Mouse (Mus musculus): ENCODE data around the gene Tspan4. TPM values are rescaled to one million over a fixed set of nuclear protein-coding genes. Genes with fewer than 3 reads are reported as not detected.

Gene Tspan4
- polyA plus RNA-seq, 1 experiment from 2014 or later = 49.7 TPM

GRCm38 (mm10) chr7:141481498-141482401, 6.7 kb downstream of the Tspan4 start:
- WGBS (ENCODE audit: insufficient replicate concordance) = 5% methylated on average over 71 of the region's 81 CpGs
- DNase-seq = no peak
- peak overlapping the region; percentile 44 for H3K9ac ChIP-seq

GRCm38 (mm10) chr7:141482531-141483024, 7.5 kb downstream of the Tspan4 start:
- Histone ChIP-seq H3K9ac (peak overlapping the region; percentile 44), H3K36me3 (peaks cover 13% of the 10 kb centered on the region), H3K27ac (no peak overlapping the region), H3K9me3 (replicated peaks) (no peaks in the 10 kb centered on the region), H3K4me3 (replicated peaks) (peak overlapping the region; percentile 55), H3K27me3 (peaks cover 28% of the 10 kb centered on the region), H3K4me1 (replicated peaks) (peaks cover 41% of the 10 kb centered on the region), H3K4me2 (peak overlapping the region; percentile 77)
- ATAC-seq (ENCODE audit: low read depth) (no peak), DNase-seq (no peak)
- WGBS (ENCODE audit: insufficient replicate concordance) = 47% methylated on average over 11 of the region's 11 CpGs

More at GRCm38 (mm10) chr7:141481498-141482401, 6.7 kb downstream of the Tspan4 start:
- ATAC-seq (ENCODE audit: low read depth) = no peak
- Histone ChIP-seq H3K27me3 (peaks cover 28% of the 10 kb centered on the region), H3K36me3 (peaks cover 10% of the 10 kb centered on the region), H3K4me3 (replicated peaks) (peak overlapping the region; percentile 55), H3K4me1 (replicated peaks) (peaks cover 50% of the 10 kb centered on the region), H3K4me2 (peak overlapping the region; percentile 77), H3K9me3 (replicated peaks) (no peaks in the 10 kb centered on the region), H3K27ac (no peak overlapping the region)

DNA sequence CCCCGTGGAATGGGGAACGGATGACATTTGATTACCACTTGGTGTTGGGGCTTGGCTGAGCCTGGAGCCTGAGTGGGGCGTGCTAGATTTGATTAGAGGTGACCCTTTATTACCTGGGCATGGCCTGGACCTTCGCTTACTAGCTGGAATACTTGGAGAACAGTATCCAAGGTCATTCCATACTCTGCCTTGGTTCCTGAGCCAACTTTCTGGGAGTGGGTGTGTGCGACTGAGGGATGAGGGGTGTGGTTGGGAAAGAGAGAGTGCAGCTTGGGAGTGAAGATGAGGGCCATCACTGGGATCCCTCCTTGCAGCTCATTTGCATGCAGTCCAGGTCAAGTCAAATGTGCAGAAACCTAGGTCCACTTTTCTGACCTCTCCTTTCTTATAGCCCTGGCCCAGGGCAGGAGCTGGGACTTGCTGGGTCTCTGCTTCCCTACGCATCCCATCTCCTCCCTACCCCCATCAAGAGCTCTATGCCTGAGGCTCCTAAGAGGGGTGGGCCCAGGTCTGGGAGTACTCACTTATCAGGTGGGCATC, 8.1 kb downstream of the Tspan4 start:
- no peak overlapping the region for H3K9ac ChIP-seq
- H3K4me2 ChIP-seq = no peak overlapping the region
- no peak overlapping the region for H3K27ac ChIP-seq
- peaks cover 28% of the 10 kb centered on the region for H3K27me3 ChIP-seq
- ATAC-seq (ENCODE audit: low read depth) = no peak
- peaks cover 17% of the 10 kb centered on the region for H3K36me3 ChIP-seq
- no peak overlapping the region for H3K4me3 ChIP-seq (replicated peaks)
- peaks cover 35% of the 10 kb centered on the region for H3K4me1 ChIP-seq (replicated peaks)
- 70% methylated on average over 6 of the region's 6 CpGs for WGBS (ENCODE audit: insufficient replicate concordance)
- no peak for DNase-seq
- H3K9me3 ChIP-seq (replicated peaks) = no peaks in the 10 kb centered on the region

DNA sequence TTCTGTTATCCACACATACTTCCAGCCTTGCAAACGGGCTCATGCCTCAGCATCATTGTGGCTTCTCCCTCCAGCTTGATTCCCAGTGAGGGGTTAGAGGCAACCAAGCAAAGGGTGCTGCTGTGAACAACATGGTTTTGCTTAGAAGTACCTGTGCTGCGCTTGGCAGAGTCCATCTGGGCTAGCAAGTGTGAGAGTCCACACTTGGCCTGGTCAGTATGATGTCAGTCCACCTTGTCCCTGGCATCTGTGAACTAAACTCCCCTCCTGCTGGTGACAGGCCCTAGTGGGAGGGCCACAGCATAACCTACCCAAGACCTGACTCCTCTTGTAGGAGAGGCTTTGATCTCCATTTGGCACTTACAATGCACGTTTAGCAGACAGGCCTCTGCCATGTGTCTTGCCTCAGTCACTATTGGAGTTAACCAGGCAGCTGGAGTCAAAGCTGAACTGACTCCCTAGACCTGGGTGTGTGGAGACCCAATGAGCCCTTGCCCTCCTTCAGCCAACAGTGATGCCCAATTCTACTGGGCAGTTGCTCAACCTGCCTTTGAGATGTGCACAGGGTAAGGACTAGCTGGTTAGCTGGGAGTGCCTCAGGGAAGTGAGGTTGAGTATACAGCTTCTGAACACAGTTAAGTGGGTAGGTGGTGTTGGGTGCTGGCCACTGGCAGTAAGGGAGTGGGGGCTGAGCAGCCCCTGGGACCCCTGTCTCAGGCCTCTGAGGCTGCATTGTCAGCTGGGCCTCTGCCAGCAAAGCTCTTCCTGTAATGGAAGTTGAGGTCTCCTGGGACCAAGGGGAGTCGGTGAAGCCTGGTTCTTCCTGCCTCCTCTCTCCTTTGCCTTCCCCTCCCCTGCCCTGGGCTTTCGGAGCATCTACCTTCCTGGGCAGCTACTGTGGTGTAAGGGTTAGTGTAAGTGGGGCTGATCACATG, 9.4 kb downstream of the Tspan4 start:
- Histone ChIP-seq H3K36me3 (peaks cover 17% of the 10 kb centered on the region), H3K4me1 (replicated peaks) (peaks cover 29% of the 10 kb centered on the region), H3K9ac (no peak overlapping the region), H3K4me3 (replicated peaks) (no peak overlapping the region), H3K9me3 (replicated peaks) (no peaks in the 10 kb centered on the region), H3K27me3 (peaks cover 28% of the 10 kb centered on the region), H3K27ac (no peak overlapping the region), H3K4me2 (no peak overlapping the region)
- 79% methylated on average over 5 of the region's 5 CpGs for WGBS (ENCODE audit: insufficient replicate concordance)
- ATAC-seq (ENCODE audit: low read depth) (no peak), DNase-seq (no peak)

DNA sequence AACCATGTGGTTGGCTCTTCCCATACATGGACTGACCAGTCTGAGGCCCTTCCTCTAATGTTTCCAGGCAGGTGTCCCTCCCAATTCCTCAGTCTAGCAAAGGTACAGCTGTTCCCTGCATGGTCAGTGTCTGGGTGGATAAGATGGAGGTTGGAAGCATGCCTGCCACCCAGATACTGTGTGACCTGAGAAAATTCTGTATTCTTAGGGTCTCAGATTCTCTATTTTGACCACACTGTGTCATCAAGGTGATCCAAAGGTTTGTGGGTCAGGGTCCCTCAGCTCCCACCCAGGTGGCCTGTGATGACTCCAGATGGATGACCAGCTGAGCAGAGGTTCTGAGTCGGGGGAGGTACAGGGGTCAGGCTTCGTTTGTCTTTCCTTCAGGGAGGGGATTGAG, 10.1 kb downstream of the Tspan4 start:
- Histone ChIP-seq H3K36me3 (peaks cover 20% of the 10 kb centered on the region), H3K4me2 (no peak overlapping the region), H3K4me3 (replicated peaks) (no peak overlapping the region), H3K27me3 (peaks cover 28% of the 10 kb centered on the region), H3K9me3 (replicated peaks) (no peaks in the 10 kb centered on the region), H3K27ac (no peak overlapping the region), H3K9ac (no peak overlapping the region), H3K4me1 (replicated peaks) (peaks cover 27% of the 10 kb centered on the region)
- 65% methylated on average over 2 of the region's 2 CpGs for WGBS (ENCODE audit: insufficient replicate concordance)
- no peak for DNase-seq
- no peak for ATAC-seq (ENCODE audit: low read depth)

DNA sequence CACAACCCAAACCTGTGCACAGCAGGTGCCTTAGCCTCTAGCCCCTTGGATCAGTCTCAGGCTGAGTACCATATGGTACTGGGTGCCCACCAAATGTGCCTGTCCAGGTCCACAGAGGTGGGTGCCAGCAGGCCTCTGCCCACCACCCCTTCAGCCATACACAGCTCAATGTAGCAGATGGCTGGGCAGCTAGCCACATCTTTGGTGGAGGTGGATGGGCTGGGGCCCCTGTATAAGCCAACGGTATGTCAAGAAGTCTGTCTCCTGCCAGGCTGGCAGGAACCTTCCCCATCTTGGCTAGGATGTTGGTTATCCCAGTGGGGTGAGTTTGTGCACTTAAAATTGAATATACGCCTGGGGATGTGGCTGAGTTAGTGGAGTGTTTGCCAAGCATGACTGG, 10.6 kb downstream of the Tspan4 start:
- Histone ChIP-seq H3K27ac (no peak overlapping the region), H3K4me3 (replicated peaks) (no peak overlapping the region), H3K4me2 (no peak overlapping the region), H3K27me3 (peaks cover 28% of the 10 kb centered on the region), H3K4me1 (replicated peaks) (peaks cover 23% of the 10 kb centered on the region), H3K36me3 (peaks cover 22% of the 10 kb centered on the region), H3K9me3 (replicated peaks) (no peaks in the 10 kb centered on the region), H3K9ac (no peak overlapping the region)
- DNase-seq (no peak), ATAC-seq (ENCODE audit: low read depth) (no peak)
- WGBS (ENCODE audit: insufficient replicate concordance) = 81% methylated on average over 2 of the region's 2 CpGs

GRCm38 (mm10) chr7:141486239-141486638, 11.2 kb downstream of the Tspan4 start:
- peaks cover 28% of the 10 kb centered on the region for H3K36me3 ChIP-seq
- H3K4me3 ChIP-seq (replicated peaks) = no peak overlapping the region
- H3K4me2 ChIP-seq = no peak overlapping the region
- H3K9ac ChIP-seq = no peak overlapping the region
- H3K27me3 ChIP-seq = peaks cover 23% of the 10 kb centered on the region
- H3K4me1 ChIP-seq (replicated peaks) = peaks cover 19% of the 10 kb centered on the region
- no peaks in the 10 kb centered on the region for H3K9me3 ChIP-seq (replicated peaks)
- H3K27ac ChIP-seq = no peak overlapping the region
- ATAC-seq (ENCODE audit: low read depth) (no peak), DNase-seq (no peak)
- 90% methylated on average over 1 of the region's 1 CpGs for WGBS (ENCODE audit: insufficient replicate concordance)

GRCm38 (mm10) chr7:141487141-141487540, 12.1 kb downstream of the Tspan4 start:
- 71% methylated on average over 7 of the region's 7 CpGs for WGBS (ENCODE audit: insufficient replicate concordance)
- Histone ChIP-seq H3K9ac (no peak overlapping the region), H3K27ac (no peak overlapping the region), H3K27me3 (peaks cover 14% of the 10 kb centered on the region), H3K4me3 (replicated peaks) (no peak overlapping the region), H3K4me1 (replicated peaks) (peaks cover 16% of the 10 kb centered on the region), H3K4me2 (no peak overlapping the region), H3K9me3 (replicated peaks) (no peaks in the 10 kb centered on the region), H3K36me3 (peaks cover 36% of the 10 kb centered on the region)
- ATAC-seq (ENCODE audit: low read depth) (no peak), DNase-seq (no peak)

DNA sequence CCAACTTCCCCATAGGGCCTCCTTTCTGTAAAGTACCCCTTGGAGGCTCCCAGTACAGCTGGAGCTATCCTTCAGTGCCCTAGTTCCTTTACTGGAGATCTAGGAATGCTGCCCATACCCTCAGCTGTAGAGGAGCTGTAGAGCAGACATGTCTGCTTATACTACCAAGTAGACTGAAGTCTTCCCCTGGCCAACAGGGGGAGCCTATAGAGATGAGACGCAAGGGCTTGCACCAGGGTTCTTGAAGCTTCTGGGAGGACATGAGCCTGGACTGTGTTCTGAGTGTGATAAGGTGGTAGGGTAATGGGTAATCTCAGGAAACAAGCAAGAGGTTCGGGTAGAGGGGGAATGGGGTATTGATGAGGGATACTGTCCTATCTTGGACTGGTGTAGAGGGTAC, 16.1 kb downstream of the Tspan4 start:
- H3K9ac ChIP-seq = no peak overlapping the region
- peaks cover 61% of the 10 kb centered on the region for H3K36me3 ChIP-seq
- 19% methylated on average over 2 of the region's 2 CpGs for WGBS (ENCODE audit: insufficient replicate concordance)

GRCm38 (mm10) chr7:141492738-141493137, 17.7 kb downstream of the Tspan4 start:
- Histone ChIP-seq H3K4me2 (no peak overlapping the region), H3K27ac (no peak overlapping the region), H3K9ac (no peak overlapping the region), H3K27me3 (no peaks in the 10 kb centered on the region), H3K4me1 (replicated peaks) (peaks cover 9% of the 10 kb centered on the region; the same call in 1 of the 2 replicates), H3K36me3 (peaks cover 58% of the 10 kb centered on the region), H3K9me3 (replicated peaks) (no peaks in the 10 kb centered on the region), H3K4me3 (replicated peaks) (no peak overlapping the region)
- 79% methylated on average over 5 of the region's 5 CpGs for WGBS (ENCODE audit: insufficient replicate concordance)
- ATAC-seq (ENCODE audit: low read depth) (no peak), DNase-seq (no peak)

More for the DNA sequence above, 16.1 kb downstream of the Tspan4 start:
- H3K4me1 ChIP-seq (replicated peaks) = peaks cover 9% of the 10 kb centered on the region; the same call in 1 of the 2 replicates
- H3K4me2 ChIP-seq = no peak overlapping the region
- no peak overlapping the region for H3K27ac ChIP-seq
- ATAC-seq (ENCODE audit: low read depth) (peak; percentile 67), DNase-seq (peak; percentile 53)
- no peaks in the 10 kb centered on the region for H3K27me3 ChIP-seq
- H3K4me3 ChIP-seq (replicated peaks) = no peak overlapping the region
- H3K9me3 ChIP-seq (replicated peaks) = no peaks in the 10 kb centered on the region

DNA sequence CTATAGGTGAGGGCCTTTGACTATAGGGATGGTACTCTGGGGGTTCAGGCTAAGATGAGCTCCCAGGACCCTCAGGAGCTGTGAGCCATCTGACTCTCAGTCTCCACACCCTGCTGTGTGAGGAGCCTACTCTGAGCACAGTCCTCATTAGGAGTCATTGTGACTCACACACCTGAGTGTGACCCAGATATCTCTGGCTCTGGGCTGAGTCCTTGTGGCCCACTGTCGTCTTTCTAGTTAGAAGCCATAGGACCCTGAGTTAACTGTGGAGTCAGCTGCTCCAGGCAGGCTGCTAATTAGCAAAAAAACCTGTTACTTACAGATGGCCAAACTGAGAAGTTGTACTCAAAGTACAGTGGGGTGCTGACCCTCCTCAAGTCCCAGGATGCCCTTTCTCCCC, 18.7 kb downstream of the Tspan4 start:
- H3K36me3 ChIP-seq = peaks cover 58% of the 10 kb centered on the region
- H3K4me3 ChIP-seq (replicated peaks) = no peak overlapping the region
- H3K27ac ChIP-seq = no peak overlapping the region
- H3K9me3 ChIP-seq (replicated peaks) = no peaks in the 10 kb centered on the region
- H3K4me1 ChIP-seq (replicated peaks) = peaks cover 9% of the 10 kb centered on the region; the same call in 1 of the 2 replicates
- no peak overlapping the region for H3K4me2 ChIP-seq
- H3K9ac ChIP-seq = no peak overlapping the region
- no peaks in the 10 kb centered on the region for H3K27me3 ChIP-seq
- DNase-seq = no peak
- no peak for ATAC-seq (ENCODE audit: low read depth)
- WGBS (ENCODE audit: insufficient replicate concordance) = 83% methylated on average over 1 of the region's 1 CpGs
